Mouse (Mus musculus): ENCODE measurements at regions not wholly inside any gene's neighbourhood (a gene's known extent, or its start where the extent isn't known, plus 50 kb on each side); places are given as distances from the start of the nearest gene placed in this dataset.
A peak's percentile ranks its signal among the peaks of the same experiment; 100 is the strongest.
"Not testable (repeated sequence)": the region's sequence is repeated elsewhere in the genome, so short reads cannot be mapped to it uniquely, and the experiment has no call there.

DNA sequence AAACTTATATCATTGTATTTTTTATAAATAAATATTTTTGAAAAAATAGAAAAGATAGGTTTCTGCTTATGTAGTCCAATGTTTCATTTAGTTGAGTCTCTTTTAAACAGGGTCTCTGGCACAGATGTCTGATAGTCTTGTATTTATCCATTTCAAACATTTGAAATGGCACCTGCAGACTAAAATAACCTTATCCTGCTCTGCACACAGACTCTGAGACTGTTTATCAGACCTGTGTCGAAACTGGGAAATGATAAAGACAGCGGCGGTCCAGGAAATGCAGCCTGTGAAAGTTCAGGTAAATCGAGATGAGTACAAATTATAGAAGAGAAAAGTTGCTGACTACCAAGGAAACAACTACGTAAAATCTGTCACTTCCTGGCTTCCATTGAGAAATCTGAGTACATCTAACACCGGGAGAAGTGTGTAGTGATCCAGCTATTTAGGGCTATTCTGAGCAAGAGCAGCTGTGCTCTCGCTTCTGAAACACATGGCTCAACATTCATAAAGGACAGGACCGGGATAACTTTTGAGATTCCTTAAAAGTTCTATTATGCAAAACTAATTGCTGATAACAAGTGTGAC is 426.5 kb upstream of the Tbl1xr1 start:
- Histone ChIP-seq H3K4me1 (no peaks in the 10 kb centered on the region), H3K27me3 (replicated peaks) (no peaks in the 10 kb centered on the region), H3K9ac (no peak overlapping the region), H3K4me3 (no peak overlapping the region), H3K9me3 (no peaks in the 10 kb centered on the region), H3K4me2 (no peak overlapping the region), H3K27ac (no peak overlapping the region), H3K36me3 (replicated peaks) (no peaks in the 10 kb centered on the region)
- ATAC-seq (replicated peaks), result no peak
- WGBS, result 81% methylated on average over 8 of the region's 8 CpGs

- no peak overlapping the region for H3K27ac ChIP-seq
- no peak overlapping the region for H3K9ac ChIP-seq
- no peaks in the 10 kb centered on the region for H3K27me3 ChIP-seq (replicated peaks)
- H3K36me3 ChIP-seq (replicated peaks), result no peaks in the 10 kb centered on the region
- H3K4me1 ChIP-seq, result no peaks in the 10 kb centered on the region
- no peak overlapping the region for H3K4me3 ChIP-seq
- no peaks in the 10 kb centered on the region for H3K9me3 ChIP-seq
- no peak for ATAC-seq (replicated peaks)
- 92% methylated on average over 2 of the region's 2 CpGs for WGBS
- H3K4me2 ChIP-seq, result no peak overlapping the region
Observed at GRCm38 (mm10) chr3:21655301-21655700, 421.2 kb upstream of the Tbl1xr1 start.

DNA sequence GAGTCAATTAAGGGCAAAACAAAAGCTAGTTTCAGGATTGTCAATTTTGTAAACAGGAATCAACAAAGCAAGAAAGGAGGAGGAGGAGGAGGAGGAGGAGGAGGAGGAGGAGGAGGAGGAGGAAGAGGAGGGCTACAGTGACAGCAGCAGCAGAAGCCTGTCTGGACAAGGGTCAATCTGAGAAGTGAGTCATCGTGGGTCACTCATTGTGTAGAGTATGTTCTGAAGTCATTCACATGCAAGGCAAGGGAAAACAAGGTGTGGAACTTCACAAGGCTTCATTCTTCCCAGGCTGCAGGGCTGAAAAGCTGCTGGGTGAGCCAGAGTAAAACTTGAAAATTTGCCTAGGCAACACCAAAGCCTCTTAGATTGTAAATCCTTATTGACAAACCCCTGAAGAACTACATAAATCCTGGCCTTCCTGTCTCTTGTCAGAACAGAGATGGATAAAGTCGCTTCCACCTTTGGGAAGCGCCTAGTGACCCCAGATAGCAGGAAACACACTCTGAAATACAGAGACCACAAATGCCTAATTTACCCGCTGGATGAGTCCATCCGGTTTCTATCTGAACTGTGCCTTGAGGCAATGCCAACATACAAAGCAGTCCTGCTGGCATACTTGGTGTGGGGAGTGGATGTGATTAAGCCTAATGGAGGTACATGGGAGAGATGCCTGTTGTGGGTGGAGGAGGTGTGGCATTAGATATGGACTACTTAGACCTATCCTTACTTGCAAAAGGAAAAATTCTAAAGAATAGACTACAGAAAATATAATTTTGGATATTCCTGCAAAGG is 408.9 kb upstream of the Tbl1xr1 start:
- H3K9ac ChIP-seq, result no peak overlapping the region
- WGBS, result 55% methylated on average over 5 of the region's 5 CpGs
- no peaks in the 10 kb centered on the region for H3K4me1 ChIP-seq
- H3K4me2 ChIP-seq, result no peak overlapping the region
- no peaks in the 10 kb centered on the region for H3K36me3 ChIP-seq (replicated peaks)
- ATAC-seq (replicated peaks), result no peak
- H3K4me3 ChIP-seq, result no peak overlapping the region
- H3K27ac ChIP-seq, result no peak overlapping the region
- H3K9me3 ChIP-seq, result no peaks in the 10 kb centered on the region
- H3K27me3 ChIP-seq (replicated peaks), result no peaks in the 10 kb centered on the region

- no peak overlapping the region for H3K4me2 ChIP-seq
- no peaks in the 10 kb centered on the region for H3K27me3 ChIP-seq (replicated peaks)
- WGBS, result 73% methylated on average over 2 of the region's 2 CpGs
- H3K9me3 ChIP-seq, result no peaks in the 10 kb centered on the region
- H3K4me3 ChIP-seq, result no peak overlapping the region
- peak; percentile 43; the same call in 1 of the 2 replicates for ATAC-seq (replicated peaks)
- H3K9ac ChIP-seq, result no peak overlapping the region
- no peaks in the 10 kb centered on the region for H3K36me3 ChIP-seq (replicated peaks)
- H3K4me1 ChIP-seq, result no peaks in the 10 kb centered on the region
- H3K27ac ChIP-seq, result no peak overlapping the region
Observed at GRCm38 (mm10) chr3:21671885-21672284, 404.6 kb upstream of the Tbl1xr1 start.

GRCm38 (mm10) chr3:21672492-21672891 is 404.0 kb upstream of the Tbl1xr1 start:
- Histone ChIP-seq H3K4me3 (no peak overlapping the region), H3K27me3 (replicated peaks) (no peaks in the 10 kb centered on the region), H3K27ac (no peak overlapping the region), H3K9me3 (no peaks in the 10 kb centered on the region), H3K4me2 (no peak overlapping the region), H3K36me3 (replicated peaks) (no peaks in the 10 kb centered on the region), H3K9ac (no peak overlapping the region), H3K4me1 (no peaks in the 10 kb centered on the region)
- ATAC-seq (replicated peaks), result peak; percentile 86
- 25% methylated on average over 2 of the region's 2 CpGs for WGBS

DNA sequence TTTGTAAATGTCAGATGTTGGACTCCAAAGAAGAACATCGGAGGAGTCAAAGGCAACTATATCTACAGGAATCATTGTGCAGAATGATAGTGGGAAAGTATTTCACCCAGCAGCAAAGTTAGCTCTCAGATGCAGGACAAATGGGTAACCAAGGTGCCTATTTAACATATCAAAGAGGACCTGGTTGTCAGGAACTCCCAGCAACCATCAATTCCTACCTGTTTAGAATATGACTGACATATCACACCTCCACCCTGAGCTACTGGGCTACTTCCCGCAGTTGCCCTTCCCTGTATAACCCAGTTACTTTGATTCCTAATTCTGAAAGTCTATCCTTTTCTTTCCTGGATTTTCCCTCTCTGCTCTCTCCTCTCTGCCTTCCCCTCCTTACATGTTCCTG is 403.0 kb upstream of the Tbl1xr1 start:
- H3K4me1 ChIP-seq, result no peaks in the 10 kb centered on the region
- no peaks in the 10 kb centered on the region for H3K9me3 ChIP-seq
- no peak overlapping the region for H3K4me3 ChIP-seq
- no peak overlapping the region for H3K9ac ChIP-seq
- no peak overlapping the region for H3K27ac ChIP-seq
- no peak for ATAC-seq (replicated peaks)
- 97% methylated on average over 2 of the region's 2 CpGs for WGBS
- no peak overlapping the region for H3K4me2 ChIP-seq
- no peaks in the 10 kb centered on the region for H3K36me3 ChIP-seq (replicated peaks)
- no peaks in the 10 kb centered on the region for H3K27me3 ChIP-seq (replicated peaks)

- Histone ChIP-seq H3K27me3 (replicated peaks) (no peaks in the 10 kb centered on the region), H3K36me3 (replicated peaks) (no peaks in the 10 kb centered on the region), H3K9ac (no peak overlapping the region), H3K4me3 (no peak overlapping the region), H3K27ac (no peak overlapping the region), H3K9me3 (no peaks in the 10 kb centered on the region), H3K4me2 (no peak overlapping the region), H3K4me1 (no peaks in the 10 kb centered on the region)
- no peak for ATAC-seq (replicated peaks)
Observed at GRCm38 (mm10) chr3:21678265-21678664, 398.2 kb upstream of the Tbl1xr1 start.

DNA sequence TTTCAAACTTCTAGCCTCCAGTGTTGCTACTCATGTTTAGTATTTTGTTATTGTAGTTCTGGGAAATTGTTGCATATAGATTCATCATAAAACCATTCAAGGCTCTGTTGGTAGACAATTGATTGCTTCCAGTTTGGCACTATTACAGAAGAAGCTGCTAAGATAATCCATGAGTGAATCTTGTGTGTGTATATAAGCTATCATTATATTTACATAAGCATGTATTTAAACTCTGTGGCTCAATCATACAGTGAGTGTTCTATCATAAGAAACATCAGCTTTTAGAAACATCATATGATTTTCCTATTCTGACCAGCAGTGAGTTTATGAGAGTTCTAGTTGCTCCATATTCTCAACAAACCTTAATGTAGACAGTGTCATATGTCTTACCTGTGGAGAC is 397.7 kb upstream of the Tbl1xr1 start:
- Histone ChIP-seq H3K4me1 (no peaks in the 10 kb centered on the region), H3K9me3 (no peaks in the 10 kb centered on the region), H3K27me3 (replicated peaks) (no peaks in the 10 kb centered on the region), H3K4me2 (no peak overlapping the region), H3K27ac (no peak overlapping the region), H3K36me3 (replicated peaks) (no peaks in the 10 kb centered on the region), H3K9ac (no peak overlapping the region), H3K4me3 (no peak overlapping the region)
- ATAC-seq (replicated peaks), result no peak

- H3K9ac ChIP-seq, H3K4me3 ChIP-seq: not testable (repeated sequence)
- 73% methylated on average over 1 of the region's 1 CpGs for WGBS
Observed at GRCm38 (mm10) chr3:21697980-21698672, 378.3 kb upstream of the Tbl1xr1 start.

DNA sequence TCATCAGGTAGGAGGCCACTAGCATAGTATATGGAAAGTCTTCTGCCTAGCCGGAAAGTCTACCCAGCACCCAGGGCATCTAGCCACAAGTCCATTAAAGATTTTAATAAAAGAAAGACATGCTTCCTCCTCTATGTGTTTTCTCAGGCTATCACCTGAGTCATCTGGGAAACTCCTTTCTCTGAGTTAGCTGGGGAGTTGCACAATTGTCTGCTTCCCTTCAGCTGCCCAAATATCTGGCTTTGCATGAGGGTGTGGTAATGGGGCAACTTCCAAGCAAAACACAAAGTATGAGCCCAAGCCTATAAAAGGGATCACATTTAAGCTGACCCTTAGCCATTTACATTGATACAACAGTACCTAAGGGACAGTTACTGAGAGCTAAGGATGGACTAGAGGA is 376.9 kb upstream of the Tbl1xr1 start:
- Histone ChIP-seq H3K4me2 (no peak overlapping the region), H3K9me3 (no peaks in the 10 kb centered on the region), H3K27me3 (replicated peaks) (no peaks in the 10 kb centered on the region), H3K4me3 (no peak overlapping the region), H3K4me1 (0 out of 2 replicates have a peak, but pooled peaks cover 4% of the 10 kb centered on the region), H3K27ac (no peak overlapping the region), H3K9ac (no peak overlapping the region), H3K36me3 (replicated peaks) (no peaks in the 10 kb centered on the region)
- 79% methylated on average over 1 of the region's 1 CpGs for WGBS
- no peak for ATAC-seq (replicated peaks)

More at GRCm38 (mm10) chr3:21697980-21698672, 378.3 kb upstream of the Tbl1xr1 start:
- ATAC-seq (replicated peaks); H3K4me1 ChIP-seq; H3K27me3 ChIP-seq (replicated peaks); H3K9me3 ChIP-seq; H3K4me2 ChIP-seq; H3K27ac ChIP-seq; H3K36me3 ChIP-seq (replicated peaks): not testable (repeated sequence)

- H3K4me3 ChIP-seq, result no peak overlapping the region
- H3K9me3 ChIP-seq, result no peaks in the 10 kb centered on the region
- H3K4me1 ChIP-seq, result no peaks in the 10 kb centered on the region
- H3K9ac ChIP-seq, result no peak overlapping the region
- WGBS, result 83% methylated on average over 1 of the region's 1 CpGs
- no peaks in the 10 kb centered on the region for H3K36me3 ChIP-seq (replicated peaks)
- H3K27me3 ChIP-seq (replicated peaks), result no peaks in the 10 kb centered on the region
- no peak for ATAC-seq (replicated peaks)
- no peak overlapping the region for H3K27ac ChIP-seq
- H3K4me2 ChIP-seq, result no peak overlapping the region
Observed at GRCm38 (mm10) chr3:21700326-21700725, 376.1 kb upstream of the Tbl1xr1 start.

GRCm38 (mm10) chr3:21726747-21727505 is 349.5 kb upstream of the Tbl1xr1 start:
- 62% methylated on average over 4 of the region's 4 CpGs for WGBS
- Histone ChIP-seq H3K27ac (no peak overlapping the region), H3K9ac (no peak overlapping the region), H3K27me3 (replicated peaks) (no peaks in the 10 kb centered on the region), H3K4me2 (no peak overlapping the region), H3K9me3 (no peaks in the 10 kb centered on the region), H3K4me1 (peaks cover 4% of the 10 kb centered on the region; the same call in 1 of the 2 replicates), H3K36me3 (replicated peaks) (no peaks in the 10 kb centered on the region), H3K4me3 (no peak overlapping the region)
- ATAC-seq (replicated peaks), result 0 out of 2 replicates have a peak, but pooled peaks have one; percentile 30
